Mouse (Mus musculus) liver, embryonic 13.5 days (tissue): Measurements from ENCODE around the gene Prss48. TPM values are rescaled to one million over a fixed set of nuclear protein-coding genes. Genes with fewer than 3 reads are reported as not detected.

Experiments used
- ATAC-seq: fragments of 200-750 bp; cut with Nextera tagmentation; 2 replicates; pipeline ENCODE4 v1.8.0; 2017; ENCODE audit warnings: low read depth, mild to moderate bottlenecking, moderate number of reproducible peaks, moderate library complexity
- DNase-seq: peaks from one replicate; pipeline ENCODE4 v3.0.0; 2022
- H3K27ac ChIP-seq: fragments of 300-500 bp; sonication (generic); 2 replicates; pipeline ENCODE4 v1.5.1; 2015; ENCODE audit warnings: moderate library complexity, mild to moderate bottlenecking, inconsistent platforms
- H3K27me3 ChIP-seq: fragments of 300-500 bp; sonication (generic); 2 replicates; pipeline ENCODE4 v1.6.1; 2015; ENCODE audit warnings: mild to moderate bottlenecking, inconsistent platforms
- H3K36me3 ChIP-seq: fragments of 300-500 bp; sonication (generic); 2 replicates; pipeline ENCODE4 v1.6.1; 2015; ENCODE audit warnings: mild to moderate bottlenecking, inconsistent platforms
- H3K4me1 ChIP-seq: fragments of 300-500 bp; sonication (generic); replicated peaks from 2 replicates; pipeline ENCODE4 v1.6.1; 2015; ENCODE audit warnings: inconsistent platforms
- H3K4me2 ChIP-seq: fragments of 300-500 bp; sonication (generic); 2 replicates; pipeline ENCODE4 v1.6.1; 2015; ENCODE audit warnings: inconsistent platforms, mild to moderate bottlenecking, moderate library complexity
- H3K4me3 ChIP-seq: fragments of 300-500 bp; sonication (generic); replicated peaks from 2 replicates; pipeline ENCODE4 v1.5.1; 2015; ENCODE audit warnings: mild to moderate bottlenecking, inconsistent platforms
- H3K9ac ChIP-seq: fragments of 300-500 bp; sonication (generic); 2 replicates; pipeline ENCODE4 v1.6.1; 2015; ENCODE audit warnings: mild to moderate bottlenecking, inconsistent platforms
- H3K9me3 ChIP-seq: fragments of 300-500 bp; sonication (generic); replicated peaks from 2 replicates; pipeline ENCODE4 v1.6.1; 2016; ENCODE audit warnings: inconsistent platforms
- WGBS: fragments of 180-500 bp; shearing (Covaris S2); methylation state at CpG from one replicate; pipeline ENCODE4 v1.1.7; 2015; ENCODE audit not compliant: insufficient replicate concordance; 5-methylcytosine and 5-hydroxymethylcytosine counted together
- polyA plus RNA-seq: library from polyadenylated mRNA; unstranded; fragments of >200 nt; fragmentation: Nextera tagmentation; extraction: Ambion mirVana; gene quantifications from 2 replicates; pipeline ENCODE4 v1.2.1, GENCODE M21; 2015

Prss48 gene
- not detected in 2 replicates for polyA plus RNA-seq

- Histone ChIP-seq H3K4me1 (peaks cover 25% of the 10 kb centered on the region), H3K36me3 (0 out of 2 replicates have a peak, but pooled peaks cover 6% of the 10 kb centered on the region), H3K9me3 (no peaks in the 10 kb centered on the region), H3K9ac (no peak within 1 kb of the TSS), H3K27ac (peak within 1 kb of the TSS; percentile 66), H3K4me2 (no peak within 1 kb of the TSS), H3K4me3 (no peak within 1 kb of the TSS), H3K27me3 (no peaks in the 10 kb centered on the region)
- 80% methylated on average over 17 of the region's 17 CpGs for WGBS
- peak; percentile 47 for DNase-seq
- no peak for ATAC-seq
Observed at GRCm38 (mm10) chr3:86002423-86002822, at the start of gene Prss48. Gene Prss48, minus strand, starts transcription at chr3:86002491.

GRCm38 (mm10) chr3:86049041-86049440 is 46.8 kb upstream of the Prss48 start:
- ATAC-seq (no peak), DNase-seq (no peak)
- H3K4me2 ChIP-seq = no peak overlapping the region
- 61% methylated on average over 2 of the region's 2 CpGs for WGBS
- no peak overlapping the region for H3K9ac ChIP-seq
- no peak overlapping the region for H3K4me3 ChIP-seq
- H3K4me1 ChIP-seq = no peaks in the 10 kb centered on the region
- no peaks in the 10 kb centered on the region for H3K27me3 ChIP-seq
- H3K27ac ChIP-seq = no peak overlapping the region
- no peaks in the 10 kb centered on the region for H3K9me3 ChIP-seq
- H3K36me3 ChIP-seq = peaks cover 11% of the 10 kb centered on the region; the same call in 1 of the 2 replicates

- no peak for ATAC-seq
Observed at GRCm38 (mm10) chr3:86047686-86048408, 45.6 kb upstream of the Prss48 start.

GRCm38 (mm10) chr3:86040286-86041201 is 38.3 kb upstream of the Prss48 start:
- H3K4me3 ChIP-seq = no peak overlapping the region
- DNase-seq (no peak), ATAC-seq (no peak)
- no peak overlapping the region for H3K9ac ChIP-seq
- no peaks in the 10 kb centered on the region for H3K27me3 ChIP-seq
- H3K27ac ChIP-seq = no peak overlapping the region
- WGBS = 66% methylated on average over 14 of the region's 14 CpGs
- peaks cover 6% of the 10 kb centered on the region for H3K36me3 ChIP-seq
- no peaks in the 10 kb centered on the region for H3K9me3 ChIP-seq
- H3K4me2 ChIP-seq = no peak overlapping the region
- 0 out of 2 replicates have a peak, but pooled peaks cover 2% of the 10 kb centered on the region for H3K4me1 ChIP-seq

More at GRCm38 (mm10) chr3:86047686-86048408, 45.6 kb upstream of the Prss48 start:
- H3K4me2 ChIP-seq = no peak overlapping the region
- WGBS = 82% methylated on average over 9 of the region's 9 CpGs
- H3K27ac ChIP-seq = no peak overlapping the region
- peaks cover 16% of the 10 kb centered on the region for H3K36me3 ChIP-seq
- no peak for DNase-seq
- H3K27me3 ChIP-seq = no peaks in the 10 kb centered on the region
- H3K4me3 ChIP-seq = no peak overlapping the region
- H3K9me3 ChIP-seq = no peaks in the 10 kb centered on the region
- H3K9ac ChIP-seq = no peak overlapping the region
- H3K4me1 ChIP-seq = no peaks in the 10 kb centered on the region

GRCm38 (mm10) chr3:86038648-86039047 is 36.4 kb upstream of the Prss48 start:
- H3K4me2 ChIP-seq = no peak overlapping the region
- H3K27me3 ChIP-seq = no peaks in the 10 kb centered on the region
- DNase-seq = no peak
- no peak for ATAC-seq
- H3K36me3 ChIP-seq = peaks cover 6% of the 10 kb centered on the region
- no peak overlapping the region for H3K9ac ChIP-seq
- H3K27ac ChIP-seq = no peak overlapping the region
- H3K4me1 ChIP-seq = 0 out of 2 replicates have a peak, but pooled peaks cover 2% of the 10 kb centered on the region
- H3K4me3 ChIP-seq = no peak overlapping the region
- no peaks in the 10 kb centered on the region for H3K9me3 ChIP-seq
- WGBS = 61% methylated on average over 3 of the region's 3 CpGs

- Histone ChIP-seq H3K36me3 (peaks cover 2% of the 10 kb centered on the region), H3K9me3 (no peaks in the 10 kb centered on the region), H3K4me3 (no peak overlapping the region), H3K4me1 (0 out of 2 replicates have a peak, but pooled peaks cover 2% of the 10 kb centered on the region), H3K27ac (no peak overlapping the region), H3K27me3 (no peaks in the 10 kb centered on the region), H3K4me2 (no peak overlapping the region), H3K9ac (no peak overlapping the region)
- WGBS = 85% methylated on average over 9 of the region's 9 CpGs
- DNase-seq (no peak), ATAC-seq (no peak)
Observed at GRCm38 (mm10) chr3:86037926-86038484, 35.7 kb upstream of the Prss48 start.

- H3K36me3 ChIP-seq = no peaks in the 10 kb centered on the region
- H3K9ac ChIP-seq = no peak overlapping the region
- no peak overlapping the region for H3K4me2 ChIP-seq
- no peaks in the 10 kb centered on the region for H3K27me3 ChIP-seq
- H3K27ac ChIP-seq = no peak overlapping the region
- no peak for DNase-seq
- WGBS = 58% methylated on average over 9 of the region's 9 CpGs
- H3K4me1 ChIP-seq = peaks cover 6% of the 10 kb centered on the region; the same call in 1 of the 2 replicates
- no peak overlapping the region for H3K4me3 ChIP-seq
- ATAC-seq = 0 out of 2 replicates have a peak, but pooled peaks have one; percentile 26
- H3K9me3 ChIP-seq = no peaks in the 10 kb centered on the region
Observed at GRCm38 (mm10) chr3:86033455-86034090, 31.3 kb upstream of the Prss48 start.

- no peak overlapping the region for H3K27ac ChIP-seq
- H3K4me3 ChIP-seq = no peak overlapping the region
- H3K9me3 ChIP-seq = no peaks in the 10 kb centered on the region
- no peaks in the 10 kb centered on the region for H3K27me3 ChIP-seq
- ATAC-seq (no peak), DNase-seq (no peak)
- 72% methylated on average over 4 of the region's 4 CpGs for WGBS
- no peak overlapping the region for H3K4me2 ChIP-seq
- no peak overlapping the region for H3K9ac ChIP-seq
- H3K36me3 ChIP-seq = no peaks in the 10 kb centered on the region
- H3K4me1 ChIP-seq = peaks cover 8% of the 10 kb centered on the region; the same call in 1 of the 2 replicates
Observed at GRCm38 (mm10) chr3:86030566-86030965, 28.3 kb upstream of the Prss48 start.

GRCm38 (mm10) chr3:86028658-86029375 is 26.5 kb upstream of the Prss48 start:
- 54% methylated on average over 15 of the region's 15 CpGs for WGBS
- H3K27me3 ChIP-seq = no peaks in the 10 kb centered on the region
- ATAC-seq (0 out of 2 replicates have a peak, but pooled peaks have one; percentile 47), DNase-seq (no peak)
- no peak overlapping the region for H3K4me3 ChIP-seq
- H3K4me1 ChIP-seq = peaks cover 8% of the 10 kb centered on the region; the same call in 1 of the 2 replicates
- H3K27ac ChIP-seq = no peak overlapping the region
- no peak overlapping the region for H3K4me2 ChIP-seq
- 0 out of 2 replicates have a peak, but pooled peaks cover 3% of the 10 kb centered on the region for H3K36me3 ChIP-seq
- no peak overlapping the region for H3K9ac ChIP-seq
- no peaks in the 10 kb centered on the region for H3K9me3 ChIP-seq
